Mouse (Mus musculus): ENCODE data around the gene Inpp5f.

The Inpp5f gene

GRCm38 (mm10) chr7:128744684-128745485, 133.8 kb downstream of the Inpp5f start, which contains the start of gene Sec23ip:
TSS of gene Sec23ip (plus strand) at chr7:128744943.
- peak; percentile 99 for DNase-seq

Measured in embryo, embryonic 11 days (tissue).